Mouse (Mus musculus) brown adipose tissue, adult 24 weeks (tissue): ENCODE measurements around the gene Ugt2b36. TPM values are rescaled to one million over a fixed set of nuclear protein-coding genes. Genes with fewer than 3 reads are reported as not detected.
"Not testable (repeated sequence)": the region's sequence is repeated elsewhere in the genome, so short reads cannot be mapped to it uniquely, and the experiment has no call there.

Experiments
- H3K27ac ChIP-seq: fragments of 200-500 bp; replicated peaks from 2 replicates; pipeline ENCODE4 v1.5.1; 2012; ENCODE audit warnings: low read depth, mild to moderate bottlenecking, low read length
- H3K4me1 ChIP-seq: fragments of 200-500 bp; 2 replicates; pipeline ENCODE4 v1.6.1; 2012; ENCODE audit warnings: low read length, mixed read lengths; ENCODE audit not compliant: control insufficient read depth, insufficient read depth, insufficient read length
- H3K4me3 ChIP-seq: fragments of 200-500 bp; 2 replicates; pipeline ENCODE4 v1.5.1; 2012; ENCODE audit warnings: low read depth, mild to moderate bottlenecking, low read length, moderate library complexity; ENCODE audit not compliant: insufficient read depth
- polyA plus RNA-seq: library from polyadenylated mRNA; stranded (reverse); fragments of >200 nt; gene quantifications from 2 replicates; pipeline ENCODE4 v1.2.4, GENCODE M21; 2012; ENCODE audit not compliant: missing spikeins, insufficient read depth, insufficient read length

The Ugt2b36 gene
- polyA plus RNA-seq: not detected in 2 replicates

- Histone ChIP-seq H3K4me1 (no peaks in the 10 kb centered on the region), H3K27ac (no peak within 1 kb of the TSS), H3K4me3 (no peak within 1 kb of the TSS)
Observed at GRCm38 (mm10) chr5:87092346-87093027, at the start of gene Ugt2b36. Gene Ugt2b36 (minus strand): TSS chr5:87092555.

- not testable (repeated sequence) for H3K27ac ChIP-seq, H3K4me3 ChIP-seq, H3K4me1 ChIP-seq
Observed at GRCm38 (mm10) chr5:87140196-87140595, 47.8 kb upstream of the Ugt2b36 start, which contains the start of gene Ugt2b5. Gene Ugt2b5 (minus strand): TSS chr5:87140318.

DNA sequence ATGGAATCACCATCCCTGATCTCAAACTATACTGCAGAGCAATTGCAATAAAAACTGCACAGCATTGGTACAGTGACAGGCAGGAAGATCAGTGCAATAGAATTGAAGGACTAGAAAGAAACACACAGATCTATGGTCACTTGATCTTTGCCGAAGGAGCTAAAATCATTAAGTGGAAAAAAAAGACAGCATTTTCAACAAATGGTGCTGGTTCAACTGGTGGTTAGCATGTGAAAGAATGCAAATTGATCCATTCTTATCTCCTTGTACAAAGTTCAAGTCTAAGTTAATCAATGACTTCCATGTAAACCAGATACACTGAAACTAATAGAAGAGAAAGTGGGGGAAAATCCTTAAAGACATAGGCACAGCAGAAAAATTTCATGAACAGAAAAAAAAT lies 11.3 kb upstream of the Ugt2b36 start:
- H3K27ac ChIP-seq, H3K4me1 ChIP-seq, H3K4me3 ChIP-seq: not testable (repeated sequence)

DNA sequence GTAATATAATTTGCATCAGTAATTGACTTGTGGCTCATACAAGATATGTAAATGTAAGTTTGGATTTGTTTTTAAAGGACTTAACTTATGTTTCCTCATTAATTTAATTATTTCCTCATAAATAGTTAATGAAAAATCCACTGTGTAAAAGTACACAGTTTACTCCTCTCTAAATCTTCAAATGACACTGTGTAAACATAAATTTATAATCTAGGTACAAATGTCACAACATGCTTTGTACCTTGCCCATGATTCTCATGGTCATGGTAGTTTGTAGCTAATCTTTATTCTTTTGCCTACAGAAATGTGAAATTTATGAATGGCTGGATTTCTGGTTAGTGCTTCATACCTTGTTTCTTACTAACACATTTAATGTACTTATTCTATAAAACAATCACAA lies 1.2 kb downstream of the Ugt2b36 start:
- H3K4me1 ChIP-seq: no peaks in the 10 kb centered on the region
- H3K27ac ChIP-seq: no peak overlapping the region
- H3K4me3 ChIP-seq: no peak overlapping the region

GRCm38 (mm10) chr5:87089264-87089663 lies 3.1 kb downstream of the Ugt2b36 start:
- H3K4me1 ChIP-seq: no peaks in the 10 kb centered on the region
- no peak overlapping the region for H3K27ac ChIP-seq
- no peak overlapping the region for H3K4me3 ChIP-seq

DNA sequence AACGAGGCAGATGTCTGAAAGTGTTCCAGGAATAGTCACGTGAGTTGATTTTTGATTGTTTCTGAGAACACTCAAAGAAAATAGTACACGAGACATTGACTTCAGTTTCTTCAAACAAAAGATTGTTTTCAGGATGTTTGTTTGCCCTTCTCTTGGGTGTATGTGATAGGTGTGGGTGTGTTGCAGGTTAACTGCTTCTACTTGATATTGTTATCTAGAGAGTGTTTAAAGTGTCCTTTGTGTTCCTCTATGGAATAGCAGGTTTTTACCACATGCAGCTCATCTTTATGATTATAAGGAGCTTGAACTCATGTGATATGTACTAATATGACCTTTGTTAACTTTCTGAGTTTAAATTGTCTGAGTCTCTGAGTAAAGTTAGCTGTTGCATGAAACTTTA lies 6.1 kb downstream of the Ugt2b36 start:
- no peak overlapping the region for H3K27ac ChIP-seq
- no peaks in the 10 kb centered on the region for H3K4me1 ChIP-seq
- H3K4me3 ChIP-seq: no peak overlapping the region

GRCm38 (mm10) chr5:87030624-87031023 lies 61.7 kb downstream of the Ugt2b36 start:
- no peak overlapping the region for H3K27ac ChIP-seq
- no peaks in the 10 kb centered on the region for H3K4me1 ChIP-seq

GRCm38 (mm10) chr5:87027359-87027758 lies 65.0 kb downstream of the Ugt2b36 start:
- Histone ChIP-seq H3K27ac (no peak overlapping the region), H3K4me1 (no peaks in the 10 kb centered on the region), H3K4me3 (no peak overlapping the region)

More at GRCm38 (mm10) chr5:87030624-87031023, 61.7 kb downstream of the Ugt2b36 start:
- H3K4me3 ChIP-seq: no peak overlapping the region

Other genes with a start within 250 kb of the Ugt2b36 start
- gene Ugt2b34, start 185.6 kb downstream of the Ugt2b36 start, polyA plus RNA-seq: not detected in 2 replicates
- gene Ugt2b1, start 166.0 kb downstream of the Ugt2b36 start, polyA plus RNA-seq: not detected in 2 replicates
- gene Ugt2b35, start 91.7 kb downstream of the Ugt2b36 start, polyA plus RNA-seq: not detected in 2 replicates
- not detected in 2 replicates for gene Ugt2b5, start 47.8 kb upstream of the Ugt2b36 start, polyA plus RNA-seq
- not detected in 2 replicates for gene Ugt2b37, start 162.2 kb upstream of the Ugt2b36 start, polyA plus RNA-seq
- not detected in 2 replicates for gene Ugt2a3, start 244.6 kb upstream of the Ugt2b36 start, polyA plus RNA-seq